Mouse (Mus musculus): ENCODE data around the gene Cela1. TPM values are rescaled to one million over a fixed set of nuclear protein-coding genes. Genes with fewer than 3 reads are reported as not detected.

The Cela1 gene
- polyA plus RNA-seq, 1 experiment from 2014 or later = not detected

DNA sequence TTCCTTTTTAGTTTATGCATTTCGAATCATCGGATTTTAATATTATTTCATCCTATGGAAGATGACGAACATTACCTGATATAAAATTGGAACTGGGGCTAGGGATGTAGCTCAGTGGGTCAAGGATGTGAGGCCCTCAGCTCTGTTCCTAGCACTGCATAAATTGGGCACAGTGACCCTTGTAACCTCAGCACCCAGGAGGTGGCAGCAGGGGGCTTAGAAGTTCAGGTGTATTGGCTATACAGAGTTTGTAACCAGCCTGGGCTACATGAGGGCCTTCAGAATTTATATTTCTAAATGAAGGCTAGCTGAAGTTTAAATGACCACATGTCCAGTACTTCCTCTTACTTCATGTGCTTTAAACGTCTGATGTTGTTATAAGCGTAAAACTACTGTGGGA, 33.7 kb upstream of the Cela1 start:
- no peaks in the 10 kb centered on the region for H3K36me3 ChIP-seq (replicated peaks)
- no peak for ATAC-seq (ENCODE audit: low FRiP score)
- no peak overlapping the region for H3K9ac ChIP-seq
- no peaks in the 10 kb centered on the region for H3K9me3 ChIP-seq
- no peaks in the 10 kb centered on the region for H3K4me1 ChIP-seq
- peaks cover 6% of the 10 kb centered on the region; the same call in 1 of the 2 replicates for H3K27me3 ChIP-seq
- H3K4me3 ChIP-seq (replicated peaks) = no peak overlapping the region
- no peak overlapping the region for H3K4me2 ChIP-seq
- WGBS = 93% methylated on average over 5 of the region's 5 CpGs
- H3K27ac ChIP-seq = no peak overlapping the region

DNA sequence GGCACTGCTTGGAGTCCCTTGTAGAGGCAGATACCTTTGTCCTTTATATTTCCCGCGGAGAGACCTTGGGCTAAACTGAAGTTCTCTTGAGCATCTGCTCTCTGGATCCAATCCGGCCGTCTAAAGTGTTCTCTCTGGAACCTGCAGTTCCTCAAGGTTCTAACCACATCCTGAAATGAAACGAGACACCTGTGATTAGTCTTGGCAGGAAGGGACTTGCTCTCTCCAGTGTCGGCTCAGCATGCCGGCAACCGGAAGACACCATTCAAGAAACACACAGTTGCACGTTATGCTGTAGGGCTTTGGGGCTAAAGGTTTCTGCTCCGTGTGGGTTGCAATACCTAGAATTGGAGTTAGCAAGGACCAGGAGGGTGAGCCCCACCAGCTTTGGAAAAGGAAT, 32.3 kb upstream of the Cela1 start:
- no peak overlapping the region for H3K4me3 ChIP-seq (replicated peaks)
- no peak for ATAC-seq (ENCODE audit: low FRiP score)
- no peaks in the 10 kb centered on the region; the same call in 1 of the 2 replicates for H3K27me3 ChIP-seq
- no peaks in the 10 kb centered on the region for H3K9me3 ChIP-seq
- WGBS = 89% methylated on average over 10 of the region's 10 CpGs
- H3K4me2 ChIP-seq = no peak overlapping the region
- no peaks in the 10 kb centered on the region for H3K36me3 ChIP-seq (replicated peaks)
- no peak overlapping the region for H3K9ac ChIP-seq
- H3K4me1 ChIP-seq = no peaks in the 10 kb centered on the region; the same call in 1 of the 2 replicates
- no peak overlapping the region for H3K27ac ChIP-seq

DNA sequence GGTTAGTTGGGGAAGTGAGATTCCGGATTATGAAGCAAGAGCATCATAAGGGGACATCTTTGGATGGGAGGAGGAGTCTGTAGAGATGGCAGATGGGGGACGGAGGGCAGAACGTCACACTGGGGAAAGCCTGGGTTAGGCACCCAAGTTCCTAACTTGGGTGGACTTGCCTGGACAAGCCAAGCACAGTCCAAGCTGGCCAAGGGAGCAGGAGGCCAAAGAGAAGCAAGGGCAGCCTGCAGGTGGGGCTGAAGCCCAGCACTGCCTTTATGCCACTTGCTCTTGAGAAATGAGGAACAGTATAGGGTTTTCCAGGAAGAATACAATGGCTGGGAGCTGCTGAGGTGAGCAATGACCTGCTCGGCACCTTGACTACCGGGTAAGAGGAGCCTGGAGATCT, 31.5 kb upstream of the Cela1 start:
- ATAC-seq (ENCODE audit: low FRiP score) = no peak
- 91% methylated on average over 5 of the region's 5 CpGs for WGBS
- H3K27me3 ChIP-seq = no peaks in the 10 kb centered on the region; the same call in 1 of the 2 replicates

DNA sequence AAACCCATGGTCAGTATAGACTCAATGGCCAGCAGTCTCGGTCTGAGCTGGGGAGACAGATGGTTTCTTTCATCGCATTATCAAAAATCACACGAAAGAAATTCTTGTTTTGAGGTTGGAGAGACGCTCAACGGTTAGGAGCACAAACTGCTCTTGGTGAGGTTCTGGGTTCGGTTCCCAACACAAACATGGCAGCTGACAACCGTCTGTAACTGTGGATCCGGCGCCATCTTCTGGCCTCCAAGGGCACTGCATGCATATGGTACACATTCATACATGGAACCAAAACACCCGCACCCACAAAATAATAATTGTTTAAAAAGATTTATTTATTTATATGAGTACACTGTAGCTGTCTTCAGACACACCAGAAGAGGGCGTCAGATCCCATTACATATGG, 30.9 kb upstream of the Cela1 start:
- ATAC-seq (ENCODE audit: low FRiP score) = no peak
- H3K27ac ChIP-seq = no peak overlapping the region
- H3K4me3 ChIP-seq (replicated peaks) = no peak overlapping the region
- H3K4me1 ChIP-seq = no peaks in the 10 kb centered on the region; the same call in 1 of the 2 replicates
- H3K27me3 ChIP-seq = no peaks in the 10 kb centered on the region; the same call in 1 of the 2 replicates
- H3K36me3 ChIP-seq (replicated peaks) = no peaks in the 10 kb centered on the region
- H3K9me3 ChIP-seq = no peaks in the 10 kb centered on the region
- WGBS = 82% methylated on average over 11 of the region's 11 CpGs
- no peak overlapping the region for H3K9ac ChIP-seq
- H3K4me2 ChIP-seq = no peak overlapping the region

More for the DNA sequence above, 31.5 kb upstream of the Cela1 start:
- Histone ChIP-seq H3K27ac (no peak overlapping the region), H3K9ac (no peak overlapping the region), H3K4me1 (no peaks in the 10 kb centered on the region; the same call in 1 of the 2 replicates), H3K4me2 (no peak overlapping the region), H3K9me3 (no peaks in the 10 kb centered on the region), H3K4me3 (replicated peaks) (no peak overlapping the region), H3K36me3 (replicated peaks) (no peaks in the 10 kb centered on the region)

DNA sequence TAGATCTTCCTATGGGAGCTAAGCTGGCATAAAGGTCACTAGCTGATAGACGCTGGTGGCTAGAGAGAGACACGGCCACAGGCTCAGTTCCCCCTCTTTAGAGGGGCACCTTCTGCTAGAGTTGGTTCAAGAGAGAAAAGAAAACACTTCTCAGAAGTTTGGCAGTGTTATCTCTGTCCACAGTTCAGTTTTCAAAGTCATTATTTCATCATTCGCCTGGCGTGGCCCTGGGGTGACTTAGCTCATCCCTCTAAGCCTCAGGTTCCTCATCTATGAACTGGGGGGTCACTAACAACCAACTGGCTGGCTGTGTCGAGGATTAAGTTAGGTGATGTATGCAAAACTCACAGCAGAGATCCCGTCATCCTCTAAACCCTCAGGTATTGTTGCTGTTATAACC, 30.2 kb upstream of the Cela1 start:
- WGBS = 89% methylated on average over 6 of the region's 6 CpGs
- Histone ChIP-seq H3K4me1 (no peaks in the 10 kb centered on the region; the same call in 1 of the 2 replicates), H3K9ac (no peak overlapping the region), H3K9me3 (no peaks in the 10 kb centered on the region), H3K4me2 (no peak overlapping the region), H3K27ac (no peak overlapping the region), H3K27me3 (no peaks in the 10 kb centered on the region; the same call in 1 of the 2 replicates), H3K36me3 (replicated peaks) (no peaks in the 10 kb centered on the region), H3K4me3 (replicated peaks) (no peak overlapping the region)
- no peak for ATAC-seq (ENCODE audit: low FRiP score)

DNA sequence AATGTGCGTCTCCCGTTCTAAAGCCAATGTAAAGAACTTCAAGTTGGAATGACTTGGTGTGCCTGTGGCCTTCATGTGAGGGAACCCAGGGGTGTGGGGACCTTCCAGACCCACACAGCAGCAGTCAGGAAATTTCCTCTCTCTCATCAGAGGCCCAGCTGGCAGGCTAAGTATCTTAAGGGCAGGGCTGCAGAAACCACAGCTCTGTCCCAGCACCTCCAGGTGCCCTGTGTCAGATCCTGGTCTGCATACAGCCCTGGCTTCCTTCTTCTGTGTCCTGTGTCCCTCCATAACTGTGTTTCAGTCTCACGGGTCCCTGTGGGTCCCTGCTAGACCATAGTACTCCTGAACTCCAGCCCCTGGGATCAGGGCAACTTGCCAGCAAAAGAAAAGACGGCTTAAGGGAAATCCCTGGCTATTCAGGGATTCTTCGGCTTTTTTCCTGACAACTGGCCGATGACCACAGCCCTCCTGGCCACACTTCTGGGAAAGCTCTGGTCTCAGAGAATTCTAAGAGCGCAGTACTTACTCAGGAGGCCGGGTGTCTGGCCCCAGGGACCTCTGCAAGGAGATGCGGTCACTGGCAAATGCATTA, 27.8 kb upstream of the Cela1 start:
- WGBS = 50% methylated on average over 9 of the region's 9 CpGs
- Histone ChIP-seq H3K36me3 (replicated peaks) (no peaks in the 10 kb centered on the region), H3K27me3 (no peaks in the 10 kb centered on the region; the same call in 1 of the 2 replicates), H3K9ac (no peak overlapping the region), H3K4me3 (replicated peaks) (no peak overlapping the region), H3K27ac (no peak overlapping the region), H3K9me3 (no peaks in the 10 kb centered on the region), H3K4me2 (no peak overlapping the region), H3K4me1 (no peaks in the 10 kb centered on the region; the same call in 1 of the 2 replicates)
- ATAC-seq (ENCODE audit: low FRiP score) = no peak

DNA sequence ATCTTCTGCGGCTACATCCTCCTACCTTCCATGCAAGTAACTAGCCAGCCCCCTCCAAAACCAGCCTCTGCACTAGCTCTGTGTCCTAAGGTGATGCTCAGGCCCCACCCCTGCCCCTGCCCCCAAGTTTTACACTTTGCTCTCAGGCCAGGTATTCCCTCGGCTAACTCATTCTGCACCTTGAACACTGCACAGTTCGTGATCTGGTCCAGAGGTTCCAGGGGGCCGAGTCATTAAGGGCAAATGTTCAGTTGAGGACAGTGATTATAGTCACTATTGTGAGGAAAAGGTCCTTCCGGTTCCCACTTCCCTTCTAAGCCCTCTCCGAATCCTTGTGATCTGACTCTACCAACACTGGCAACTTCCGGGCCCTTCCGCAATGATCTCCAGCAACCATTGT, 26.7 kb upstream of the Cela1 start:
- Histone ChIP-seq H3K27me3 (no peaks in the 10 kb centered on the region; the same call in 1 of the 2 replicates), H3K4me2 (no peak overlapping the region), H3K9me3 (no peaks in the 10 kb centered on the region), H3K36me3 (replicated peaks) (no peaks in the 10 kb centered on the region), H3K4me3 (replicated peaks) (no peak overlapping the region), H3K4me1 (no peaks in the 10 kb centered on the region; the same call in 1 of the 2 replicates), H3K9ac (no peak overlapping the region), H3K27ac (no peak overlapping the region)
- 95% methylated on average over 8 of the region's 8 CpGs for WGBS
- ATAC-seq (ENCODE audit: low FRiP score) = no peak

DNA sequence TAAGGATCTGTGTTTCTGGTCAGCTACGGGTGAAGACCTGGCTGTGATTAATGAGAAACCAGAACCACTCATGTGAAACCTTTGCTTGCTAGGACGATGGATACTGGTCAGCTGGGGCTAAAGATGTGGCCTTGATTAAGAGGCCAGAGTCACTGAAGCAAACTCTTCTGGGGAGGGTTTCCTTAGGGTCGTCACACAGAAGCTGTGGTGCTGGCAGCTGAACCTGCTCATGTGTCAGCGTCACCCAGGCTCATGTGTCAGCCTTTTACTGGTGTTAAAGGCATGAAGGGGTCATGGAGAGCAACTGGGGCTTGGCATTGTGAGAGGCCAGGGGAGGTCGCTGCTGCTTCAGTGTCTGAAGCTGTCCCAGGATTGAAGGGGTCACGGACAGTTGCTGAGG, 23.1 kb upstream of the Cela1 start:
- Histone ChIP-seq H3K36me3 (replicated peaks) (no peaks in the 10 kb centered on the region), H3K27me3 (no peaks in the 10 kb centered on the region; the same call in 1 of the 2 replicates), H3K4me1 (no peaks in the 10 kb centered on the region; the same call in 1 of the 2 replicates), H3K4me3 (replicated peaks) (no peak overlapping the region), H3K9ac (no peak overlapping the region), H3K27ac (no peak overlapping the region), H3K9me3 (no peaks in the 10 kb centered on the region), H3K4me2 (no peak overlapping the region)
- no peak for ATAC-seq (ENCODE audit: low FRiP score)
- WGBS = 73% methylated on average over 6 of the region's 6 CpGs

DNA sequence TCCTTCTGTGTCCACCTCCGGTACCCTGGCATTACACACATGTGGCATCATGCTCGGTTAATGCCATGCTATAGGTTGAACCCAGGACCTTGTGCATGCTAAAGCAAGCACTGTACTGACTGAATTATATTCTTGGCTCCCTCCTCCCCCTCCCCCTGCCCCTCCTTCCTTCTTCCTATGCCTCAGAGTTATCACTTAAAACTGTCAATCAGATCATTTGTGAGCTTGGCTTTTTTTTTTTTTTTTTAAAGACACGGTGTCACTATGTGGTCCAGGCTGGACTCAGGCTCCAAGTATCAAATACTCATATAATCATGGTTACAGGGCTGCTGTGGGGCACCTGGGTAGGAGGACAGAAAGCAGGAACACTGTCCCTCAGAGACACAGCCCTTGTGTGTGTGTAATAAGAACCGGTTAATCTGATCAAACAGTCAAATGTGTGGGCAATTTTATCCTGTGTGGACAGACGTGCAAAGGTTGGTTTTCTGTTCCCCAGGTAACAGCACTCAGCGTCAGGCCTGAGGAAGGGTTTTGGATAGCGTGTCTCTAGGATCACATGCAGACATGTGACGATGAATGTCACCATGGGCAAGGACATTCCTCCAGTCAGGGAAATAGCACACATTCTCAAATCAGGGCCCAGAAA, 20.8 kb upstream of the Cela1 start:
- H3K4me3 ChIP-seq (replicated peaks) = no peak overlapping the region

DNA sequence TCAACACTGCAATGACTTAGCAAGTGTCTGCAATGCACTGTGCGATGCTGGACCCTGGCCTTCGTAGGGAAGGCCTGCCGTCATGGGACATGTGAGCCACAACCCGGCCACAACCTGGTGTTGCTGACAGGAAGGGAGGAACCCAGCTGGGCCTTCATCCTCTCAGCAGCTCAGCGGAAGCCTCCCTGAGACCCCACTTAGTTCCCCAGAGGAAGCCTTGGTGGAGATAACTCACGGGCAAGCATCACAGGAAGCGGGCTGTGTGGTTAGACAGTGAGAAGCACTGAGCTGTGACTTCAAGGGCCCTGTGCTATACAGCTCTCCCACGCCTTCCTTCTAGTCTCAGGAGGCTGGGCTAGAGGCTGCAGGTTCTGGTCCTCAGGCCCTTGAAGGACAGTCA, 18.5 kb upstream of the Cela1 start:
- Histone ChIP-seq H3K4me1 (peaks cover 11% of the 10 kb centered on the region), H3K4me3 (replicated peaks) (no peak overlapping the region), H3K27me3 (peaks cover 22% of the 10 kb centered on the region), H3K9me3 (no peaks in the 10 kb centered on the region), H3K36me3 (replicated peaks) (no peaks in the 10 kb centered on the region), H3K9ac (no peak overlapping the region), H3K27ac (no peak overlapping the region), H3K4me2 (no peak overlapping the region)
- 79% methylated on average over 8 of the region's 8 CpGs for WGBS
- no peak for ATAC-seq (ENCODE audit: low FRiP score)

More for the DNA sequence above, 20.8 kb upstream of the Cela1 start:
- Histone ChIP-seq H3K27me3 (peaks cover 14% of the 10 kb centered on the region), H3K27ac (no peak overlapping the region), H3K36me3 (replicated peaks) (no peaks in the 10 kb centered on the region), H3K9ac (no peak overlapping the region), H3K4me2 (no peak overlapping the region), H3K9me3 (no peaks in the 10 kb centered on the region), H3K4me1 (peaks cover 8% of the 10 kb centered on the region)
- 82% methylated on average over 8 of the region's 8 CpGs for WGBS
- ATAC-seq (ENCODE audit: low FRiP score) = no peak

DNA sequence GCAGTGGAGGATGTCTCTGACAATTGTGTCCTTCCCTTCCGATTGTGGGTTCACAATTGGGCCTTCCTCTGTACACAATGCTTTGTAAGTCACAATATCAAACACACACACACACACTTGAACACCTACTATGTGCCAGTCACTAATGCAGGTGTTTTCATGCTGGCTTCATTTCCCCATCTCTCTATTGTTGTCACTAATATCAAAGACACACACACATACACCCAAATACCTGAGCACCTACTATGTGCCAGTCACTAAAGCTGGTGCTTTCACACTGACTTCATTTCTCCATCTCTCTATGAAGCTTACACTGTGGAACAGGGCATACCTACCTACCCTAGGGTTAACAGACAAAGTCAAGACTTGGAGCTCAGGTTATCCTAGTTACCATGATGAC, 17.7 kb upstream of the Cela1 start:
- no peak overlapping the region for H3K4me3 ChIP-seq (replicated peaks)
- ATAC-seq (ENCODE audit: low FRiP score) = no peak
- H3K4me2 ChIP-seq = no peak overlapping the region
- 88% methylated on average over 1 of the region's 1 CpGs for WGBS
- H3K27me3 ChIP-seq = peaks cover 22% of the 10 kb centered on the region
- H3K27ac ChIP-seq = no peak overlapping the region
- H3K4me1 ChIP-seq = peaks cover 11% of the 10 kb centered on the region
- no peaks in the 10 kb centered on the region for H3K36me3 ChIP-seq (replicated peaks)
- no peaks in the 10 kb centered on the region for H3K9me3 ChIP-seq
- H3K9ac ChIP-seq = no peak overlapping the region

DNA sequence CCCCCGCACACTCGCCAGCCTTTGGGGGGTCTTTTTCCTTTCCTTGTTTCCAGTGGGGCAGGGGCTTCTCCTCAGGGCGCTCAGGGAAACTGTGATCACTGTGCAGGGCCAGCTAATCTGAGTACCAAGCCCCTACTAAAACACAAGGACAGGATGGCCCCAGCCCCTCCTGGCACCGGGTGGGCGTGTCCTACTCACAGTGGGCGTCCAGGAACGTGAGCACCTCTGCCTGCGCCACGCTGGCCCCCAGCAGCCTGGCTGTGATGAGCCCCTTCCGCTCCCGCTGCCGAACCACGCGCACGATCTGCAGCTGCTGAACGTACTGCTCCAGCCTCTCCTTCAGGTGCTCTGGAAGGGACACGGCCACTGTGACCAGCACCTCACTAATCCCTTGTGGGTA, 16.2 kb upstream of the Cela1 start:
- peak overlapping the region; percentile 30 for H3K4me2 ChIP-seq
- peaks cover 22% of the 10 kb centered on the region for H3K27me3 ChIP-seq
- H3K4me1 ChIP-seq = peaks cover 11% of the 10 kb centered on the region
- WGBS = 8% methylated on average over 17 of the region's 17 CpGs
- no peak overlapping the region for H3K27ac ChIP-seq
- no peaks in the 10 kb centered on the region for H3K36me3 ChIP-seq (replicated peaks)
- peak overlapping the region; percentile 7 for H3K4me3 ChIP-seq (replicated peaks)
- no peak for ATAC-seq (ENCODE audit: low FRiP score)
- H3K9me3 ChIP-seq = no peaks in the 10 kb centered on the region
- 0 out of 2 replicates have a peak overlapping the region, but pooled peaks have one; percentile 17 for H3K9ac ChIP-seq

DNA sequence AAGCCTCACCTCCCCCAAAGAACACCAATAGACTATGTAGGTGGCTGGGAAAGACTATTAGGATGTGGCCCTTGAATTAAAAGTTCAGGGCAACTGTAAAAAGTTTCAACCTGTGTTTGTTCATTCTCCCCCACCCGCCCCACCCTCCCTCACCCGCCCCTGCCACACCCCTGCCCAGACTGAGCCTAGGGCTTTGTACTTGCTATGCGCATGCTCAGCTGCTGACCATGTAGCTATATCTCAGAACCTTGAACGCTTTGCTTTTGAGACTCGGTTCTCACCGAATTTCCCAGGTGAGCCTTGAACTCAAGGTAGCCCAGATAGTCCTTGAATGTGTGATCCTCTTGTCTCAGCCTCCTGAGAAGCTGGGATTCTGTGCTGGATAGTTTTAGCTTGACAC, 14.1 kb upstream of the Cela1 start:
- no peak overlapping the region for H3K27ac ChIP-seq
- WGBS = 72% methylated on average over 6 of the region's 6 CpGs
- no peak overlapping the region for H3K4me3 ChIP-seq (replicated peaks)
- no peak overlapping the region for H3K9ac ChIP-seq
- no peak for ATAC-seq (ENCODE audit: low FRiP score)
- H3K4me1 ChIP-seq = peaks cover 11% of the 10 kb centered on the region
- no peaks in the 10 kb centered on the region for H3K9me3 ChIP-seq
- peaks cover 22% of the 10 kb centered on the region for H3K27me3 ChIP-seq
- no peak overlapping the region for H3K4me2 ChIP-seq
- H3K36me3 ChIP-seq (replicated peaks) = no peaks in the 10 kb centered on the region

Measured in forebrain, embryonic 12.5 days (tissue).